Mouse (Mus musculus): Measurements from ENCODE around the gene Syk. TPM values are rescaled to one million over a fixed set of nuclear protein-coding genes. Genes with fewer than 3 reads are reported as not detected.

Syk gene
- polyA plus RNA-seq, 1 experiment: 11.4 TPM

DNA sequence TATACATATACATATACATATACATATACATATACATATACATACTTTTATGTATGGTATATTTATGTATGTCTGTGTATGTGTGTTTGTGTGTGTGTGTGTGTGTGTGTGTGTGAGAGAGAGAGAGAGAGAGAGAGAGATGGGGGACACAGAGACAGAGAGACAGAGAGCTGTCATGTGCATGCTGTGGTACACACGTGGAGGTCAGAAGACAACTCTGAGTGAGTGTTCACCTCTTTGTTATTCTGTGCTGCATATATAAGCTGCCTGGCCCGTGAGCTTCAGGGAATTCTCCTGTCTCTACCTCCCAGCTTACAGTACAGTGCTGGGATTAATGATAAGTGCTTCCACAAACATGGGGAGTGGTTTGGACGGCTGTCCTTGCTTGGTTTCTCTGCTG, 15.3 kb downstream of the Syk start:
- TF ChIP-seq EP300 (IDR thresholded peaks at IDR 0.05; ENCODE audit: insufficient read depth, low read depth, low read length) (no peak), POLR2A (IDR thresholded peaks at IDR 0.05; ENCODE audit: insufficient read depth, low read length) (no peak), CTCF (IDR thresholded peaks at IDR 0.05; ENCODE audit: low read depth, low read length) (no peak)
- Histone ChIP-seq H3K27ac (ENCODE audit: insufficient read depth, low read length) (no peak overlapping the region), H3K9me3 (replicated peaks; ENCODE audit: control insufficient read depth, insufficient read depth, low read length, poor library complexity, severe bottlenecking) (no peaks in the 10 kb centered on the region), H3K4me3 (ENCODE audit: low read depth, low read length) (no peak overlapping the region), H3K4me1 (ENCODE audit: control insufficient read depth, insufficient read depth, low read length) (no peaks in the 10 kb centered on the region), H3K9ac (ENCODE audit: low read depth, poor library complexity, severe bottlenecking) (no peak overlapping the region), H3K36me3 (ENCODE audit: control insufficient read depth, insufficient read depth, low read length, poor library complexity, severe bottlenecking) (no peaks in the 10 kb centered on the region), H3K27me3 (ENCODE audit: control insufficient read depth, insufficient read depth, low read length, poor library complexity, severe bottlenecking) (no peaks in the 10 kb centered on the region)

GRCm38 (mm10) chr13:52600015-52600643, 17.2 kb downstream of the Syk start:
- Histone ChIP-seq H3K9me3 (replicated peaks; ENCODE audit: control insufficient read depth, insufficient read depth, low read length, poor library complexity, severe bottlenecking) (no peaks in the 10 kb centered on the region), H3K36me3 (ENCODE audit: control insufficient read depth, insufficient read depth, low read length, poor library complexity, severe bottlenecking) (no peaks in the 10 kb centered on the region), H3K9ac (ENCODE audit: low read depth, poor library complexity, severe bottlenecking) (no peak overlapping the region), H3K4me1 (ENCODE audit: control insufficient read depth, insufficient read depth, low read length) (no peaks in the 10 kb centered on the region), H3K4me3 (ENCODE audit: low read depth, low read length) (no peak overlapping the region), H3K27me3 (ENCODE audit: control insufficient read depth, insufficient read depth, low read length, poor library complexity, severe bottlenecking) (no peaks in the 10 kb centered on the region), H3K27ac (ENCODE audit: insufficient read depth, low read length) (no peak overlapping the region)
- TF ChIP-seq EP300 (IDR thresholded peaks at IDR 0.05; ENCODE audit: insufficient read depth, low read depth, low read length) (no peak), POLR2A (IDR thresholded peaks at IDR 0.05; ENCODE audit: insufficient read depth, low read length) (no peak), CTCF (IDR thresholded peaks at IDR 0.05; ENCODE audit: low read depth, low read length) (no peak)

DNA sequence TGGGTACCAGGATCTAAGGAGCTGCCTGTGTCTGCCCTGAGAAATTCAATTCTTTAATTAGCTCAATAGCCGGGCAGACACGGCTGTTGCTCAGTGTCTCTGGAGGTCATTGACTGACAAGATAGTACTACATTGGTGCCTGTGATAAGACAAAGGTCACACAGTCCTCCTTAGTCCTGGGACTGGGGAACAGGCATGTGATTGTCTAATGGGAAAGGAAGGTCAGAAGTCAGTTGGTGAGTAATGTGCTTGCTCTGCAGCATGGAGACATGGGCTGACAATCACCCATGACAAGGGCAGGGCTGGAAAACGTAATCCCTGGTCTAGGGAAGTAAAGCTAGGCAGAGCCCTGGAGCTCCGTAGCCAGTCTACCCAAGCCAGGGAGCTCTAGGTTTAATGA, 19.8 kb downstream of the Syk start:
- H3K27ac ChIP-seq (ENCODE audit: insufficient read depth, low read length): no peak overlapping the region
- H3K27me3 ChIP-seq (ENCODE audit: control insufficient read depth, insufficient read depth, low read length, poor library complexity, severe bottlenecking): no peaks in the 10 kb centered on the region
- no peak for TF ChIP-seq CTCF (IDR thresholded peaks at IDR 0.05; ENCODE audit: low read depth, low read length)
- no peak for TF ChIP-seq POLR2A (IDR thresholded peaks at IDR 0.05; ENCODE audit: insufficient read depth, low read length)
- TF ChIP-seq EP300 (IDR thresholded peaks at IDR 0.05; ENCODE audit: insufficient read depth, low read depth, low read length): no peak
- no peak overlapping the region for H3K9ac ChIP-seq (ENCODE audit: low read depth, poor library complexity, severe bottlenecking)
- H3K4me1 ChIP-seq (ENCODE audit: control insufficient read depth, insufficient read depth, low read length): no peaks in the 10 kb centered on the region
- no peak overlapping the region for H3K4me3 ChIP-seq (ENCODE audit: low read depth, low read length)
- H3K36me3 ChIP-seq (ENCODE audit: control insufficient read depth, insufficient read depth, low read length, poor library complexity, severe bottlenecking): no peaks in the 10 kb centered on the region
- H3K9me3 ChIP-seq (replicated peaks; ENCODE audit: control insufficient read depth, insufficient read depth, low read length, poor library complexity, severe bottlenecking): no peaks in the 10 kb centered on the region

GRCm38 (mm10) chr13:52603704-52604349, 20.9 kb downstream of the Syk start:
- H3K4me1 ChIP-seq (ENCODE audit: control insufficient read depth, insufficient read depth, low read length): no peaks in the 10 kb centered on the region
- TF ChIP-seq POLR2A (IDR thresholded peaks at IDR 0.05; ENCODE audit: insufficient read depth, low read length) (no peak), EP300 (IDR thresholded peaks at IDR 0.05; ENCODE audit: insufficient read depth, low read depth, low read length) (no peak), CTCF (IDR thresholded peaks at IDR 0.05; ENCODE audit: low read depth, low read length) (no peak)
- no peak overlapping the region for H3K4me3 ChIP-seq (ENCODE audit: low read depth, low read length)
- H3K9ac ChIP-seq (ENCODE audit: low read depth, poor library complexity, severe bottlenecking): no peak overlapping the region
- H3K9me3 ChIP-seq (replicated peaks; ENCODE audit: control insufficient read depth, insufficient read depth, low read length, poor library complexity, severe bottlenecking): no peaks in the 10 kb centered on the region
- no peaks in the 10 kb centered on the region for H3K27me3 ChIP-seq (ENCODE audit: control insufficient read depth, insufficient read depth, low read length, poor library complexity, severe bottlenecking)
- H3K36me3 ChIP-seq (ENCODE audit: control insufficient read depth, insufficient read depth, low read length, poor library complexity, severe bottlenecking): no peaks in the 10 kb centered on the region
- no peak overlapping the region for H3K27ac ChIP-seq (ENCODE audit: insufficient read depth, low read length)

DNA sequence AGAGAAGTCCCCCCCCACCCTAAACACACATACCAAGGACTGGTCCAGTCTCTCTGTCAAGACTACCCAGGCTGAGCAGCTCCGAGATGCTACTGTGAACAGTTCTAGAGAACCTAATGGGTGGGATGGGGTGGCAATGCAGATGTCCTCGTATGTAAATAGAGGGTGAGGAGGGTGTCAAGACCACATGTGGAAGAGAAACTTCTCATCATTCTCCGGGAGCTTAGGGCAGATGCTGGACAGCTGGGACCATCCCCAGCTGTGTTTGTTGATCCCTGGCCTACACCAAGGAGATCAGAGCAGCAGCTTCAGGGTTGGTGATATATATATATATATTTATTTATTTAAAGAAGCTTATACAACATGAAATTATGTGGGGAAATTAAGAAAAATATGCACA, 22.0 kb downstream of the Syk start:
- no peaks in the 10 kb centered on the region for H3K4me1 ChIP-seq (ENCODE audit: control insufficient read depth, insufficient read depth, low read length)
- no peaks in the 10 kb centered on the region for H3K9me3 ChIP-seq (replicated peaks; ENCODE audit: control insufficient read depth, insufficient read depth, low read length, poor library complexity, severe bottlenecking)
- H3K27ac ChIP-seq (ENCODE audit: insufficient read depth, low read length): no peak overlapping the region
- H3K4me3 ChIP-seq (ENCODE audit: low read depth, low read length): no peak overlapping the region
- no peaks in the 10 kb centered on the region for H3K27me3 ChIP-seq (ENCODE audit: control insufficient read depth, insufficient read depth, low read length, poor library complexity, severe bottlenecking)
- TF ChIP-seq POLR2A (IDR thresholded peaks at IDR 0.05; ENCODE audit: insufficient read depth, low read length) (no peak), CTCF (IDR thresholded peaks at IDR 0.05; ENCODE audit: low read depth, low read length) (no peak), EP300 (IDR thresholded peaks at IDR 0.05; ENCODE audit: insufficient read depth, low read depth, low read length) (no peak)
- no peaks in the 10 kb centered on the region for H3K36me3 ChIP-seq (ENCODE audit: control insufficient read depth, insufficient read depth, low read length, poor library complexity, severe bottlenecking)
- H3K9ac ChIP-seq (ENCODE audit: low read depth, poor library complexity, severe bottlenecking): no peak overlapping the region

DNA sequence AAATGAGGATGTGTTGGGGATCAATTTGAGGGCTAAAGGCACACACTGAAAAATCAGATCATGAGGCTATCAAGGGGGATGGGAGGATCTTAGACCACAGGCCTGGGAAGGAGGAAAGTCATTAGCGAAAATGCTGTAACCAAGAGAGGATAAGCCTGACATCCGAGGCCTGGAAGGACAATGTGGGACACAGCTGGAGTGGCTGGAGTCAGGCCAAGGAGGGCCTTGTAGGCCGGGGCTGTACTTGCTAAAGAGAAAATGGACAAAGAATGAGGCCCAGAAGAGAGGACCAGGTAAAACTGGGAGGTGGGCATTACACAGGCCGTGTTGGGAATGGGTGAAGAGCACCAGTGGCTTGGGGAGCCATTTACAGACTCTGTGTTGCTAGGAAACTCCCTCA, 22.9 kb downstream of the Syk start:
- Histone ChIP-seq H3K4me3 (ENCODE audit: low read depth, low read length) (no peak overlapping the region), H3K27ac (ENCODE audit: insufficient read depth, low read length) (no peak overlapping the region), H3K4me1 (ENCODE audit: control insufficient read depth, insufficient read depth, low read length) (no peaks in the 10 kb centered on the region), H3K36me3 (ENCODE audit: control insufficient read depth, insufficient read depth, low read length, poor library complexity, severe bottlenecking) (no peaks in the 10 kb centered on the region), H3K9ac (ENCODE audit: low read depth, poor library complexity, severe bottlenecking) (no peak overlapping the region), H3K9me3 (replicated peaks; ENCODE audit: control insufficient read depth, insufficient read depth, low read length, poor library complexity, severe bottlenecking) (no peaks in the 10 kb centered on the region), H3K27me3 (ENCODE audit: control insufficient read depth, insufficient read depth, low read length, poor library complexity, severe bottlenecking) (no peaks in the 10 kb centered on the region)
- TF ChIP-seq POLR2A (IDR thresholded peaks at IDR 0.05; ENCODE audit: insufficient read depth, low read length) (no peak), EP300 (IDR thresholded peaks at IDR 0.05; ENCODE audit: insufficient read depth, low read depth, low read length) (no peak), CTCF (IDR thresholded peaks at IDR 0.05; ENCODE audit: low read depth, low read length) (no peak)

Measured in ES-Bruce4 (cell line).